In the genomic region with DNA sequence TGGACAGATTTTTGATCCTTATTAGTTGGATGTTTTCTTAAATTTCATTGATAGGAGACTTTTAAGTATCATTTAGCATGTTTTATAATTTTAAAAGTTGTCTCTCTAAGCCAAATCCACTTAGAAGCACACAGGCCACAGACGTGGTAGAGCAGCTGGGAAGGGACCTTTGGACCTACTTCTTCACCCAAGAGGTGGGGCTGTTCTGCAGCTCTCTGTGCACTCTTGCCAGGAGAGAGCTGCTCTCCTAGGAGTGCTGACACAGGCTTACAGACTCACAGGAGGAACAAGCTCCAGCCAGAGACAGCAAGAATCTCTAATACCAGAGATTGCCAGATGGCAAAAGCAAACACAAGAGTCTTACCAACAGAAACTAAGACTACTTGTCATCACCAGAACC, we compare ENCODE assay signal across 30 mouse cellular contexts.
A peak's percentile ranks its signal among the peaks of the same experiment; 100 is the strongest.
DNase-seq lines count a peak whose midpoint lies in the region; ATAC-seq and TF ChIP-seq lines count a peak whose summit lies in the region.
"Had no signal": no experiment of that assay in that cellular context is flagged by ENCODE, and none has a peak within 500 bp of the region (broad histone marks: within the 10 kb centered on the region; RNA-seq: fewer than 3 reads in every experiment).

No protein-coding gene starts in this region.

- TF ChIP-seq CTCF in stomach, postnatal 0 days (IDR thresholded peaks at IDR 0.05; ENCODE audit: low read depth): no peak

- intact Hi-C loops in left cerebral cortex, postnatal 14 days (cut with DNase I): no loop called here

- TF ChIP-seq EP300 in stomach, postnatal 0 days (optimal IDR thresholded peaks at IDR 0.05): no peak

- H3K9ac ChIP-seq in kidney, embryonic 14.5 days (ENCODE audit: low read depth, low read length): no peak overlapping the region
- H3K9ac ChIP-seq in stomach, postnatal 0 days (ENCODE audit: low read length): no peak overlapping the region
- H3K9ac ChIP-seq: embryonic facial prominence, embryonic 13.5 days; hindbrain, embryonic 15.5 days; limb, embryonic 15.5 days; liver, embryonic 15.5 days; lung, embryonic 14.5 days had no signal

- H3K4me3 ChIP-seq in kidney, embryonic 14.5 days (ENCODE audit: low read length): no peak overlapping the region
- no peak overlapping the region for H3K4me3 ChIP-seq in stomach, postnatal 0 days (ENCODE audit: low read depth, low read length)
- H3K4me3 ChIP-seq: embryonic facial prominence, embryonic 13.5 days; forebrain, embryonic 10.5 days; hindbrain, embryonic 10.5 days; hindbrain, embryonic 15.5 days; limb, embryonic 10.5 days; limb, embryonic 15.5 days; liver, embryonic 15.5 days had no signal

- WGBS in kidney, embryonic 14.5 days: 42% methylated on average over 1 of the region's 1 CpGs
- WGBS in stomach, postnatal 0 days: 41% methylated on average over 1 of the region's 1 CpGs

- no peaks in the 10 kb centered on the region for H3K36me3 ChIP-seq in kidney, embryonic 14.5 days (ENCODE audit: control insufficient read depth, insufficient read depth, low read length)
- no peaks in the 10 kb centered on the region for H3K36me3 ChIP-seq in stomach, postnatal 0 days (ENCODE audit: control insufficient read depth, insufficient read depth, low read length)
- H3K36me3 ChIP-seq: embryonic facial prominence, embryonic 13.5 days; forebrain, embryonic 10.5 days; G1E; hindbrain, embryonic 10.5 days; hindbrain, embryonic 15.5 days; limb, embryonic 10.5 days; limb, embryonic 15.5 days; liver, embryonic 15.5 days had no signal

- H3K4me1 ChIP-seq in kidney, embryonic 14.5 days (ENCODE audit: control insufficient read depth, insufficient read depth, low read length): no peaks in the 10 kb centered on the region
- no peaks in the 10 kb centered on the region for H3K4me1 ChIP-seq in stomach, postnatal 0 days (replicated peaks; ENCODE audit: control insufficient read depth, insufficient read depth)
- H3K4me1 ChIP-seq: embryonic facial prominence, embryonic 13.5 days; forebrain, embryonic 10.5 days; hindbrain, embryonic 10.5 days; hindbrain, embryonic 15.5 days; limb, embryonic 10.5 days; limb, embryonic 15.5 days; liver, embryonic 15.5 days had no signal

- H3K27ac ChIP-seq in kidney, embryonic 14.5 days (ENCODE audit: low read depth, low read length): no peak overlapping the region
- no peak overlapping the region for H3K27ac ChIP-seq in stomach, postnatal 0 days (replicated peaks)
- H3K27ac ChIP-seq: embryonic facial prominence, embryonic 13.5 days; forebrain, embryonic 10.5 days; hindbrain, embryonic 10.5 days; hindbrain, embryonic 15.5 days; limb, embryonic 10.5 days; limb, embryonic 15.5 days; liver, embryonic 15.5 days had no signal

- no peak overlapping the region for H3K4me2 ChIP-seq in kidney, embryonic 14.5 days (replicated peaks; ENCODE audit: low read depth, low read length)
- H3K4me2 ChIP-seq in stomach, postnatal 0 days (replicated peaks; ENCODE audit: low read depth): no peak overlapping the region
- H3K4me2 ChIP-seq: embryonic facial prominence, embryonic 13.5 days; hindbrain, embryonic 15.5 days; limb, embryonic 15.5 days; liver, embryonic 15.5 days; lung, embryonic 14.5 days; midbrain, embryonic 11.5 days had no signal

- peak; percentile 26 for DNase-seq in adrenal gland, postnatal 10 days
- DNase-seq in adrenal gland, postnatal 4 days (ENCODE audit: low spot score in 2 of 2): no peak
- peak; percentile 33 for DNase-seq in kidney, adult 18-20 months
- peak; percentile 7 for DNase-seq in kidney, postnatal 10 days
- peak; percentile 32 for DNase-seq in stomach, postnatal 0 days (ENCODE audit: low spot score)
- no peak for DNase-seq in left cerebral cortex, postnatal 14 days (ENCODE audit: low spot score in 2 of 2)
- DNase-seq: cerebellum, adult 11-12 months; cerebellum, adult 9-11 months; embryo, embryonic 11 days; gastrocnemius, postnatal 14 days; heart, postnatal 14 days; layer of hippocampus, postnatal 36 days; lung, embryonic 14.5 days; right cerebral cortex, postnatal 25 days; spleen, adult 18-20 months; thymus, adult 2 months; thymus, postnatal 36 days had no signal

- H3K27me3 ChIP-seq in kidney, embryonic 14.5 days (ENCODE audit: control insufficient read depth, insufficient read depth, low read length): no peaks in the 10 kb centered on the region
- H3K27me3 ChIP-seq in stomach, postnatal 0 days (ENCODE audit: control insufficient read depth, insufficient read depth, low read length): no peaks in the 10 kb centered on the region
- H3K27me3 ChIP-seq: embryonic facial prominence, embryonic 13.5 days; hindbrain, embryonic 15.5 days; limb, embryonic 15.5 days; liver, embryonic 15.5 days had no signal

- no peaks in the 10 kb centered on the region for H3K9me3 ChIP-seq in kidney, embryonic 14.5 days (ENCODE audit: control insufficient read depth, low read length)
- no peaks in the 10 kb centered on the region for H3K9me3 ChIP-seq in stomach, postnatal 0 days (ENCODE audit: control insufficient read depth, low read length)
- H3K9me3 ChIP-seq: embryonic facial prominence, embryonic 13.5 days; forebrain, embryonic 10.5 days; limb, embryonic 10.5 days; limb, embryonic 15.5 days; liver, embryonic 15.5 days had no signal

- no peak for ATAC-seq in kidney, embryonic 14.5 days (ENCODE audit: low FRiP score, low TSS enrichment)
- ATAC-seq in stomach, postnatal 0 days (ENCODE audit: low FRiP score, low TSS enrichment): peak; percentile 74; the same call in 1 of the 2 replicates
- ATAC-seq: forebrain, embryonic 16.5 days; inflammation-experienced regulatory T-cells, adult 6 months; midbrain, embryonic 16.5 days had no signal

Comparison
In these comparisons a context has a peak if more than half of its experiments do, and no peak if none do; other contexts are left out.
1. DNase-seq: peak in adrenal gland, postnatal 10 days (single experiment), kidney, adult 18-20 months (single experiment), kidney, postnatal 10 days (single experiment) and stomach, postnatal 0 days (single experiment); none in adrenal gland, postnatal 4 days (0 of 2) and left cerebral cortex, postnatal 14 days (0 of 2).